Mouse (Mus musculus) B cell, adult 67 days (primary cell): ENCODE results near the gene Cactin. TPM values are rescaled to one million over a fixed set of nuclear protein-coding genes. Genes with fewer than 3 reads are reported as not detected.

Source experiments
- total RNA-seq, 2 experiments: library from RNA; stranded (reverse); gene quantifications; 4 replicates each; pipeline ENCODE4 v1.2.4; 2023

Cactin gene
- 10 to 100 TPM; 53.3 to 59.3 TPM for total RNA-seq

GRCm38 (mm10) chr10:81320550-81321347, at the start of gene Cactin:
Gene Cactin (plus strand): TSS chr10:81321103.

GRCm38 (mm10) chr10:81291511-81292104, 29.3 kb upstream of the Cactin start, which contains the start of gene Tjp3:
Gene Tjp3 (minus strand): TSS chr10:81291581.

GRCm38 (mm10) chr10:81292554-81293333, 28.2 kb upstream of the Cactin start, which contains the start of gene Pip5k1c:
Gene Pip5k1c (plus strand): TSS chr10:81292963.

DNA sequence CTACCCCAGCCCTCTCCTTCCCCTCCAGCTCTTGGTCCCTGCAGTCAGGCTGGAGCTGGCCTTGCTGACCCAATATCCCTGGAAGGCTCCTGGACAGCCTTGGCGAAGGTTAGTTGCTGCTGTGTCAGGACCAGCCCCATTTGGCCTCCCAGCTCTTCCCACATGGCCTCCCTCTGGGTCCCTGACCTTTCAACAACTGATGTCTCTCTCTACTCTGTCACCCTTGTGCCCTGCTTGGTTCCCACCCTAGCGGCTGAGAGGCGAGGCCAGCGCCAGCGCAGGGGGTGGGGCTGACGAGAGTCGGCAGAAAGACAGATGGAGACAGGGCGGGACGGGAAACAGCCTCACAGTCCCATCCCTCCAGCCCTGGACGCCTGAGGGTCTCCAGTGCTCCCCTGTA, 7.5 kb downstream of the Cactin start, which contains the start of gene Tbxa2r:
Gene Tbxa2r, plus strand, starts transcription at position 346 of the 400 bp plus-strand sequence.

DNA sequence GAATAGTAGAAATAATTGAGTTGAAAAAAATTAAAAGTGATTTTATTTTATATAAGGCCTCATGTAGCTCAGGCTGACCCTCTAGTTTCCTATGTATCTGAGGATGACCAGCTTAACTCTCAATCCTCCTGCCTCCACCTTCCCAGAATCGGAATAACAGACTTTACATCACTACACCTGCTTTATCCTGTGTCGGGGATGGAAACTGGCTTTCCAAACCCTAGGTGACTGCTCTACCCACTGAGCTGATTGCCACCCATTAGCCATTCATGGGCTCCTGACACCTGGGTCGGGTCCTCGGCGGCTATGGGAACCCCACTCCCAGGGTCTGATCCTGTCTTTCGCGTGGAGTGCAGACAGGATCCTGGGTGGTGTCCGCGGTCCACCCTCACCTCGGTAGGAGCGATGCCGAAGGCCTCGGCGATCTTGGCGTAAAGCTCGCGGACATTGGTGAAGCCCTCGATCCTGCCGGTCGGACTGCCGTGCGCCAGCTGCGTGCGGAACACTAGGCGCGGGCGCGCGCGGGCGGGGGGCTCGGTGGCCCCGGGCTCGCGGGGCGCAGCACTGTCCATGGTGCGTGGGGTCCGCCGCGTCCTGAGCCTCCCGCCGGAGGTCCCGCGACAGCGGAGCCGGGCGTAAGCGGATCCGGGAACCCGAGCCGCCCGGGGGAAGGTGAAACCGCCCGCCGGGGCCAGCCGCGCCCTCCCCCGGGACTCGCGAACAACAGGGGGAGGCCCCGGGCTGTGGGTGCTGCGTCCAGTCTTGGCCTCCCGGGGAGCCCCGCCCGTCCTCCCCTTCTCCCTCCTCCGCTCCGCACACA, 22.0 kb downstream of the Cactin start, which contains the start of gene Gipc3:
Gene Gipc3, minus strand, starts transcription at position 581 of the 820 bp plus-strand sequence.

DNA sequence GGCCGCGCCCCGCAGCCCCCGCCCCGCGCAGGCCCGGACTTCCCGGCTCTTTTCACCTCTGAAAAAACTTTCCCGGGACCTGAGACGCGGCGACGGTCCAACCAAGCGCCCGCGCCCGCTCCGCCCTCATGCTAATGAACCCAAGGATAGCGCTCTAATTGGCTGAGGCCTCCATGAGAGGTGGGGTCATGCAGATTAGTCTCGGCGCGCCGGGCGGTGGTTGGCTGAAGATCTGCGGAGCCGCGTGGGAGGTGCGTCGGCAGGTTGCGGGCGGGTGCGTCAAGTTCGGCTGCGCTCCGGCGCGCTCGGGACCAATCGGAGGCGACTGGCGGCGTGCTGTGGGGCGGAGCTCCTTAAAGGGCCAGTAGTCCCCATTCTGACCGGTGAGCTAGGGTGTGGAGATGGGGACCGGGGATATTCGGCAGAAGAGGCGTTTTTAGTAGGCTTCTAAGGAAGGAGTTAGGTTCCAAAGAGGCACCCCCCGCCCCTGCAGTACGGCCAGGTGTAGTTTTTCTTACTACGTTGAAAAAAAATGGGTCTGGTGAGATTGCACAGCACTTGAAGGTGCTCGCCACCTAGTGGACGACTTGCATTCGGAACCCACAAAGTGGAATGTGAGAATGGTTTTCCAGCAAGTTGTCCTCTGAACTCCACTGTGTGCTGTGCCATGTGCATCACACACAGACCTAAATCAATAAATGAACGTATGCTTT, 29.6 kb downstream of the Cactin start, which contains the start of gene Hmg20b:
Gene Hmg20b, minus strand, starts transcription at position 130 of the 713 bp plus-strand sequence.

DNA sequence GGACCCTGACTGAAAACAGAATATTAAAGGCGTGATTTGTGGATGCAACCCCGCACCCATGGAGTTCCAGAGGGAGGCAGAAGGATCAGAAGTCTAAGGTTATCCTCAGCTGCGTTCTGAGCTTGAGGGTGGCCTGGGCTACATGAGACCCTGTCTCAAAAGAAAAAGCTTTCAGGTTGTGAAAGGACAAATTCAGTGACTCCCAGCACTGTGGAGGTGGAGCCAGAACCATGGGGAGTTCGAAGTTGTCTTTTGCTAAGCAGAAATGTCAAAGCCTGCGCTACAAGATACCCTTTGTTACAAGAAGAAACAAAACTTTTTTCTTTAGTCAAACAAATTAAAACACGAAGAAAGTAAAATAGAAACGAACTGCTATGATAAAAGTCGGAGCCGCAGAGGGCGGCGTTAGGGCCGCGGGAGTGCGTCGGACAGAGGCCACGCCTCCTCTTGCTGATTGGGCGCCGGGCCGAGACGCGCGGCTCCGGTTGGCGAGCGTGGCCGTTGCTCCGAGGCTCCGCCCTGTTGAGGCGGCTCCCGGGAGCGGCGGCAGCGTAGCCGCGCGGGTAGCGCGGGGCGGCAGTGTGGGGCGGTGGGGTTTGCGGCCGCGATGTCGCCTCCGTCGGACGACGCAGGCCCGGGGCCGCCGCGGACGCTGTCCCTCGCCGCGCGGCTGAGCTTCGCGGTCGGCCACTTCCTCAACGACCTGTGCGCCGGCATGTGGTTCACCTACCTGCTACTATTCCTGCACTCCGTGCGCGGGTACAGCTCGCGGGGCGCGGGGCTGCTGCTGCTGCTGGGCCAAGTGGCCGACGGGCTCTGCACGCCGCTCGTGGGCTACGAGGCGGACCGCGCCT, 36.3 kb downstream of the Cactin start, which contains the start of gene Mfsd12:
Gene Mfsd12, plus strand, starts transcription at position 501 of the 854 bp plus-strand sequence.

GRCm38 (mm10) chr10:81365672-81366476, 45.0 kb downstream of the Cactin start, which contains the start of gene 4930404N11Rik:
Gene 4930404N11Rik (minus strand): TSS chr10:81365816.

Other genes starting within 250 kb of the Cactin start
- not detected for gene Creb3l3, start 222.2 kb upstream of the Cactin start, total RNA-seq
- gene Map2k2, start 215.2 kb upstream of the Cactin start, total RNA-seq = 100 to 1,000 TPM; 159 to 177 TPM
- 100 to 1,000 TPM in 1 of 2 experiments, 10 to 100 TPM in 1; 97.7 to 106 TPM for gene Zbtb7a, start 185.9 kb upstream of the Cactin start, total RNA-seq
- 10 to 100 TPM; 70.9 to 76.2 TPM for gene Pias4, start 153.2 kb upstream of the Cactin start, total RNA-seq
- 1,000 to 10,000 TPM; 1,844 to 1,917 TPM for gene Eef2, start 144.5 kb upstream of the Cactin start, total RNA-seq
- gene Dapk3, start 138.1 kb upstream of the Cactin start, total RNA-seq = 10 to 100 TPM; 79.5 to 87.1 TPM
- gene 4930442H23Rik, start 137.3 kb upstream of the Cactin start, total RNA-seq = not detected
- gene Nmrk2, start 119.1 kb upstream of the Cactin start, total RNA-seq = not detected
- not detected for gene Atcay, start 90.3 kb upstream of the Cactin start, total RNA-seq
- gene Zfr2, start 87.9 kb upstream of the Cactin start, total RNA-seq = 1 to 10 TPM; 3.4 to 4.6 TPM
- gene Matk, start 68.2 kb upstream of the Cactin start, total RNA-seq = 10 to 100 TPM; 24.5 to 29.5 TPM
- gene Mrpl54, start 54.2 kb upstream of the Cactin start, total RNA-seq = 100 to 1,000 TPM; 106 to 112 TPM
- 10 to 100 TPM; 32.7 to 50.4 TPM for gene Apba3, start 54.1 kb upstream of the Cactin start, total RNA-seq
- gene Tjp3, start 29.5 kb upstream of the Cactin start, total RNA-seq = 10 to 100 TPM; 14.0 to 18.9 TPM
- gene Pip5k1c, start 28.1 kb upstream of the Cactin start, total RNA-seq = 100 to 1,000 TPM; 130 to 154 TPM
- gene Tbxa2r, start 7.6 kb downstream of the Cactin start, total RNA-seq = 1 to 10 TPM; 4.6 to 6.0 TPM
- gene Gipc3, start 22.2 kb downstream of the Cactin start, total RNA-seq = under 1 TPM; 0.78 to 0.92 TPM
- 10 to 100 TPM; 77.8 to 80.1 TPM for gene Hmg20b, start 29.4 kb downstream of the Cactin start, total RNA-seq
- 10 to 100 TPM; 11.6 to 13.5 TPM for gene Mfsd12, start 36.4 kb downstream of the Cactin start, total RNA-seq
- 10 to 100 TPM in 1 of 2 experiments, 1 to 10 TPM in 1; 7.8 to 11.0 TPM for gene 4930404N11Rik, start 44.7 kb downstream of the Cactin start, total RNA-seq
- 10 to 100 TPM; 47.9 to 55.7 TPM for gene Fzr1, start 57.4 kb downstream of the Cactin start, total RNA-seq
- 10 to 100 TPM; 36.0 to 37.0 TPM for gene Dohh, start 63.3 kb downstream of the Cactin start, total RNA-seq
- 1 to 10 TPM; 1.6 to 4.6 TPM for gene Gm48551, start 63.4 kb downstream of the Cactin start, total RNA-seq
- gene Gm48552, start 67.9 kb downstream of the Cactin start, total RNA-seq = 1 to 10 TPM; 4.3 to 5.4 TPM
- gene Smim24, start 71.9 kb downstream of the Cactin start, total RNA-seq = 1 to 10 TPM; 5.8 to 9.2 TPM
- 10 to 100 TPM; 15.0 to 22.8 TPM for gene Nfic, start 134.5 kb downstream of the Cactin start, total RNA-seq
- not detected for gene Celf5, start 161.6 kb downstream of the Cactin start, total RNA-seq
- gene Ncln, start 175.3 kb downstream of the Cactin start, total RNA-seq = 100 to 1,000 TPM; 113 to 131 TPM
- gene S1pr4, start 179.0 kb downstream of the Cactin start, total RNA-seq = 10 to 100 TPM; 78.0 to 83.2 TPM
- gene Gna15, start 203.1 kb downstream of the Cactin start, total RNA-seq = 1 to 10 TPM; 6.3 to 9.1 TPM
- 10 to 100 TPM; 24.4 to 31.5 TPM for gene Gna11, start 224.1 kb downstream of the Cactin start, total RNA-seq
- gene Aes, start 238.4 kb downstream of the Cactin start, total RNA-seq = 100 to 1,000 TPM; 336 to 341 TPM